Mouse (Mus musculus): Measurements from ENCODE around the gene Meis1. TPM values are rescaled to one million over a fixed set of nuclear protein-coding genes. Genes with fewer than 3 reads are reported as not detected.

Meis1 gene
- total and polyA plus RNA-seq, 3 experiments = 0.64 to 4.3 (median 0.98) TPM

DNA sequence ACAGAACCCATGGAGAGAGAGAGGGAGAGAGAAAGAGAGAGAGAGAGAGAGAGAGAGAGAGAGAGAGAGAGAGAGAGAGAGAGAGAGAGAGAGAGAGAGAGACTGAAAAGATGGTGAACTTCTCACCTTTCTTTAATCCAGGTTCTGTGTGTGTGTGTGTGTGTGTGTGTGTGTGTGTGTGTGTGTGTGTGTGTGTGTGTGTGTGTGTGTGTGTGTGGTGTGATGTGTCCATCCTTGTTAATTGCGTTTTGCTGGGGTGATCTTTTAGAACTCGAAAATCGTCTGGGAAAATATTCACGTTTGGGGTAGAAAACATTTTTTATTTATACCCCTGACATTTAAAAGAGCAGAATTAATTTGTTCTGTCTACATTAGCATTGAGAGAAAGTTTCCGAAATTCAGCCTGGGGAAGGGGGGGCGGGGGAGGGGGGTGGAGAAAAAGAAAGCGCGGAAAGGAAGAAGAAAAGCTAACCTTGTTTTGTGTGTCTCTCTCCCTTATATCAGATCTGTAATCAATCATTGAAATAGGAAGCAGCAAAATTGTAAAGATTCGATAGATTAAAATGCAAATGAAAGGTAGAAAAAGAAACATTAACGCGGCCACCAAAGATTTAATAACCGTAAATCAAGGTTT is 146.6 kb downstream of the Meis1 start:
- ATAC-seq (ENCODE audit: extremely low read depth, insufficient number of reproducible peaks, low FRiP score, poor library complexity, severe bottlenecking) (no peak), DNase-seq (ENCODE audit: low spot score) (no peak)
- Histone ChIP-seq H3K4me3 (ENCODE audit: low read depth, low read length) (no peak overlapping the region), H3K9me3 (replicated peaks) (no peaks in the 10 kb centered on the region), H3K27me3 (ENCODE audit: insufficient read depth, low read length) (peaks cover 60% of the 10 kb centered on the region), H3K4me1 (ENCODE audit: insufficient read depth, low read depth, low read length) (peaks cover 15% of the 10 kb centered on the region; the same call in 1 of the 2 replicates), H3K36me3 (replicated peaks) (no peaks in the 10 kb centered on the region)
- TF ChIP-seq POLR2AphosphoS5 (IDR thresholded peaks at IDR 0.05; ENCODE audit: insufficient replicate concordance, low read depth, low read length) (no peak), CTCF (IDR thresholded peaks at IDR 0.05; ENCODE audit: low read depth, low read length) (no peak), GATA1 (IDR thresholded peaks at IDR 0.05; ENCODE audit: borderline replicate concordance, low read length) (no peak), TAL1 (conservative IDR thresholded peaks at IDR 0.05; ENCODE audit: low read depth, low read length) (no peak), GATA2 (IDR thresholded peaks at IDR 0.05; ENCODE audit: borderline replicate concordance, low read depth, low read length) (no peak)

- peaks cover 52% of the 10 kb centered on the region for H3K27me3 ChIP-seq (ENCODE audit: insufficient read depth, low read length)
- TF ChIP-seq POLR2AphosphoS5 (IDR thresholded peaks at IDR 0.05; ENCODE audit: insufficient replicate concordance, low read depth, low read length) (no peak), GATA2 (IDR thresholded peaks at IDR 0.05; ENCODE audit: borderline replicate concordance, low read depth, low read length) (no peak), CTCF (IDR thresholded peaks at IDR 0.05; ENCODE audit: low read depth, low read length) (no peak), TAL1 (conservative IDR thresholded peaks at IDR 0.05; ENCODE audit: low read depth, low read length) (no peak), GATA1 (IDR thresholded peaks at IDR 0.05; ENCODE audit: borderline replicate concordance, low read length) (no peak)
- ATAC-seq (ENCODE audit: extremely low read depth, insufficient number of reproducible peaks, low FRiP score, poor library complexity, severe bottlenecking) (no peak), DNase-seq (ENCODE audit: low spot score) (no peak)
- no peak overlapping the region for H3K4me3 ChIP-seq (ENCODE audit: low read depth, low read length)
- H3K36me3 ChIP-seq (replicated peaks) = no peaks in the 10 kb centered on the region
- peaks cover 13% of the 10 kb centered on the region; the same call in 1 of the 2 replicates for H3K4me1 ChIP-seq (ENCODE audit: insufficient read depth, low read depth, low read length)
- H3K9me3 ChIP-seq (replicated peaks) = no peaks in the 10 kb centered on the region
These were observed 147.4 kb downstream of the Meis1 start for GRCm38 (mm10) chr11:18871170-18872081.

DNA sequence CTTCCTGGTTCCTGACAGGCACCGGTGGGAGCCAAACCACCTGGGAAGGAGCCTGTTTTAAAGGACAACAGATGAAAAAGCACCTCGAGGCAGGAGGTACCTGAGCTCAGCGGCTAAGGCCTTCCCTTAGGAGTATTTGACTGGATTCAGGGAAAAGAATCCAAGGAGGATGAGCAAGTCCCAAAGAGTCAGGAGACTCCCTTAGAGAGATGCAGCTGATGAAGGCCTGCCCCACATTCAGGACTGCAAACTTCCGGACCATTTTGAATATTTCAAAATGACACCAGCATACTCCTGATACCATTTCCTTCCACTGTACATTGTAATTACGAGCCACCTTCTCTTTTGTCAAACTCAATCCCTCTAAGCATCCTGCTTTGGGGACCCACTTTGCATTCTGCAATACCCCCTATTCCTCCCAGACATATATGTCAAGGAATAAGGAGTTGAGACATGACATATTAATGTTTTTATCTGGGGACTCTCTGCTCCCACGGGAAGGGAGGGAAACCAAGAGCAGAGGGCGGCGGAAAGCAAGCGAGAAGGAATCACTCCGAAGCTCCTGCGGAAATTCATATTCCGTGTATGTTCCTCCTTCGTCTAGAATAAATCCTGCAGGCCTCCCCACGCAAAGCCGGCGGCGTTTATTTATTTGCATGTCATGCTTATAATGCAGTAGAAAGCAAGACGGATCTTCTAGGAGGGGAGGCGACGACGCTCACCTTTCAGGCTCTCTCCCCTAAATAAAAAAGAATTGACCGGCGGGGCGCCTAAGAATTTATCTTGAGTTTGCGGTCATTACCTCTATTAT is 148.5 kb downstream of the Meis1 start:
- Histone ChIP-seq H3K9me3 (replicated peaks) (no peaks in the 10 kb centered on the region), H3K4me1 (ENCODE audit: insufficient read depth, low read depth, low read length) (peaks cover 15% of the 10 kb centered on the region; the same call in 1 of the 2 replicates), H3K27me3 (ENCODE audit: insufficient read depth, low read length) (peaks cover 45% of the 10 kb centered on the region), H3K4me3 (ENCODE audit: low read depth, low read length) (no peak overlapping the region), H3K36me3 (replicated peaks) (no peaks in the 10 kb centered on the region)
- TF ChIP-seq GATA2 (IDR thresholded peaks at IDR 0.05; ENCODE audit: borderline replicate concordance, low read depth, low read length) = no peak
- TF ChIP-seq TAL1 (conservative IDR thresholded peaks at IDR 0.05; ENCODE audit: low read depth, low read length) = no peak
- no peak for TF ChIP-seq POLR2AphosphoS5 (IDR thresholded peaks at IDR 0.05; ENCODE audit: insufficient replicate concordance, low read depth, low read length)
- TF ChIP-seq CTCF (IDR thresholded peaks at IDR 0.05; ENCODE audit: low read depth, low read length) = no peak
- no peak for TF ChIP-seq GATA1 (IDR thresholded peaks at IDR 0.05; ENCODE audit: borderline replicate concordance, low read length)
- no peak for ATAC-seq (ENCODE audit: extremely low read depth, insufficient number of reproducible peaks, low FRiP score, poor library complexity, severe bottlenecking)
- DNase-seq (ENCODE audit: low spot score) = no peak

DNA sequence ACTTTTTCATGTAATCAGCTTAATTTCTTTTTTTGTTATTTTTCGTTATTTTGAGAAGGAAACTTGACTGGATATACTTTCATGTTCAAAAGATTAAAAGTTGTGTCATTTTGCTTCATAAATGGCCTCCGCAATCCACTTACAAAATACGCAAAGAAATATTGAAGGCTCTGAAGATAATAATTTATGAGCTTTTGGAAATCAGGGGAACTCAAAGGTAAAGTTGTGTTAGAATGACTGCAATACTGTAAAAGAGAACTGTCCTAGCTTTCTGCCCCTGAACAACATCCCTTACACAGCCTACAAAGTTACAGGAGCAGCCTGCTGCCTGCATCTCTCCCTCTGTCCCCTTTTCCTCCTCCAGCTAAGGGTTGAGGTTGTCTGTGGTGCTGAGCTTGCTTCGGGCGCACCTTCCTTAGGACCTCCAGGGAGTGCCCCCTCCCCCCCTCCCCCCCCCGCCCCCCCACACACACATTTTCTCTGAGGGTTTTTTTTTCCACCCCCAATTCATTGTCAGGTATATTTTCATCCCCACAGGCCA is 149.3 kb downstream of the Meis1 start:
- H3K4me1 ChIP-seq (ENCODE audit: insufficient read depth, low read depth, low read length) = peaks cover 9% of the 10 kb centered on the region; the same call in 1 of the 2 replicates
- H3K4me3 ChIP-seq (ENCODE audit: low read depth, low read length) = no peak overlapping the region
- no peaks in the 10 kb centered on the region for H3K9me3 ChIP-seq (replicated peaks)
- no peak for TF ChIP-seq GATA2 (IDR thresholded peaks at IDR 0.05; ENCODE audit: borderline replicate concordance, low read depth, low read length)
- no peak for TF ChIP-seq POLR2AphosphoS5 (IDR thresholded peaks at IDR 0.05; ENCODE audit: insufficient replicate concordance, low read depth, low read length)
- no peak for TF ChIP-seq CTCF (IDR thresholded peaks at IDR 0.05; ENCODE audit: low read depth, low read length)
- no peak for TF ChIP-seq GATA1 (IDR thresholded peaks at IDR 0.05; ENCODE audit: borderline replicate concordance, low read length)
- TF ChIP-seq TAL1 (conservative IDR thresholded peaks at IDR 0.05; ENCODE audit: low read depth, low read length) = no peak
- ATAC-seq (ENCODE audit: extremely low read depth, insufficient number of reproducible peaks, low FRiP score, poor library complexity, severe bottlenecking) (no peak), DNase-seq (ENCODE audit: low spot score) (no peak)
- peaks cover 36% of the 10 kb centered on the region for H3K27me3 ChIP-seq (ENCODE audit: insufficient read depth, low read length)
- H3K36me3 ChIP-seq (replicated peaks) = no peaks in the 10 kb centered on the region

- ATAC-seq (ENCODE audit: extremely low read depth, insufficient number of reproducible peaks, low FRiP score, poor library complexity, severe bottlenecking) (no peak), DNase-seq (ENCODE audit: low spot score) (no peak)
- TF ChIP-seq POLR2AphosphoS5 (IDR thresholded peaks at IDR 0.05; ENCODE audit: insufficient replicate concordance, low read depth, low read length) (no peak), CTCF (IDR thresholded peaks at IDR 0.05; ENCODE audit: low read depth, low read length) (no peak), TAL1 (conservative IDR thresholded peaks at IDR 0.05; ENCODE audit: low read depth, low read length) (no peak)
- H3K9me3 ChIP-seq (replicated peaks) = no peaks in the 10 kb centered on the region
- H3K36me3 ChIP-seq (replicated peaks) = no peaks in the 10 kb centered on the region
- no peak overlapping the region for H3K4me3 ChIP-seq (ENCODE audit: low read depth, low read length)
- H3K4me1 ChIP-seq (ENCODE audit: insufficient read depth, low read depth, low read length) = peaks cover 6% of the 10 kb centered on the region; the same call in 1 of the 2 replicates
- H3K27me3 ChIP-seq (ENCODE audit: insufficient read depth, low read length) = peaks cover 36% of the 10 kb centered on the region
These were observed 151.1 kb downstream of the Meis1 start for GRCm38 (mm10) chr11:18867665-18868064.
